Mouse (Mus musculus) kidney, adult 18-20 months (tissue): Measurements from ENCODE around the gene Gmfb.

Source experiments
- DNase-seq: peaks from one replicate; pipeline ENCODE4 v3.0.0; 2021

Gene Gmfb

GRCm38 (mm10) chr14:46800684-46801345 lies 21.2 kb downstream of the Gmfb start:
- DNase-seq, result no peak

DNA sequence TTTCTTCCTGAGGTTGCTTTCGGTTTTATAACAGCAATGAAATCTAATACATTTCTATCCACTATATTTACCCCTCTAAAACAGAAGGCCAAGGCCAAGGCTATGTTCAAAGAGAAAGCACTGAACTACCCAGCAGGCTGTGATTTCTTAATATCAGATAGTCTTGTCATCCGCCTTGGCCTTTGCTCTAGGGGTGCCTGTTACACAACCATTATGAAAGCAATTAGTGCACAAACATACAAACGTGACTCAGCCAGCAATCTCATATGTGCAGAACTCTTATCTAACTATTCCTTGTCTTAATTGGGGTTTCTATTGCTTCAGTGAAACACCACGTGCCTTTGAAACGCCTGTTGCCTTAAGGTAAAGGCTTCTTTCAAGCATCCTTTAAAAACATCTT lies 27.9 kb downstream of the Gmfb start:
- DNase-seq, result no peak

- DNase-seq, result no peak
Measured at GRCm38 (mm10) chr14:46790723-46791122, 31.3 kb downstream of the Gmfb start.

DNA sequence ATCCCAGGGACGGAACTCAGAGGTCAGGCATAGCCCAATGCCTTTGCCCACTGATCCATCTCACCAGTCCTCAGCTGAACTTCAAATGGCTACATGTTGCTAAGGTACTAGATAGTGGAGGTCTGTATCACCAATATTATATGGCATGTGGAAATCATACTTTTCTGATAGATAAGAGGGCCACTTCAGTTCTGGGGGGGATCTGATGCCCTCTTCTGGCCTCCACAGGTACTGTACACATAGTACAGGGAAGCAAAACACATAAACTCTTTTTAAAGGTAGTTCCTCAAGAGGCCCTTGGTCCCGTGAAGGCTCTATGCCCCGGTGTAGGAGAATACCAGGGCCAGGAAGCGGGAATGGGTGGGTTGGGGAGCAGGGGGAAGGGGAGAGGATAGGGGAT lies 31.7 kb downstream of the Gmfb start:
- DNase-seq, result no peak

DNA sequence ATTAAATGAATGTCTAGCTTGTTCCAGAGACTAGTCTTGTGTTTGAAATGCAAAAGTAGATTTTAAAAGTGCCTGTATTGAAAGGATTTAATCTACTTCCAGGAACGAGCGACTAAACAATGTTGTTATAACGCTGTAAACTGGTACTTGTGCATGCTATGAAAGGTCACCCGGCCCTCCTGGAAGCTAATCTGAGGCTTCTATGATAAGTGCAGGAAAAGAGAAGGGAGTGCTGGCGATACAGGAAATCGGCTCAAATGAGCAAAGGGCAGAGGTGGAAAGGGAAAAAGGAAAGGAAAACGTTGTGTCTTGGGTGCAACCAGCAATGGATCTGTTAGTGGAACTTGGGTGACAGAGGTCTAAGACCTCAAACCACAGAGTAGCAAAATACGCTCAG lies 33.5 kb downstream of the Gmfb start:
- peak; percentile 19 for DNase-seq

DNA sequence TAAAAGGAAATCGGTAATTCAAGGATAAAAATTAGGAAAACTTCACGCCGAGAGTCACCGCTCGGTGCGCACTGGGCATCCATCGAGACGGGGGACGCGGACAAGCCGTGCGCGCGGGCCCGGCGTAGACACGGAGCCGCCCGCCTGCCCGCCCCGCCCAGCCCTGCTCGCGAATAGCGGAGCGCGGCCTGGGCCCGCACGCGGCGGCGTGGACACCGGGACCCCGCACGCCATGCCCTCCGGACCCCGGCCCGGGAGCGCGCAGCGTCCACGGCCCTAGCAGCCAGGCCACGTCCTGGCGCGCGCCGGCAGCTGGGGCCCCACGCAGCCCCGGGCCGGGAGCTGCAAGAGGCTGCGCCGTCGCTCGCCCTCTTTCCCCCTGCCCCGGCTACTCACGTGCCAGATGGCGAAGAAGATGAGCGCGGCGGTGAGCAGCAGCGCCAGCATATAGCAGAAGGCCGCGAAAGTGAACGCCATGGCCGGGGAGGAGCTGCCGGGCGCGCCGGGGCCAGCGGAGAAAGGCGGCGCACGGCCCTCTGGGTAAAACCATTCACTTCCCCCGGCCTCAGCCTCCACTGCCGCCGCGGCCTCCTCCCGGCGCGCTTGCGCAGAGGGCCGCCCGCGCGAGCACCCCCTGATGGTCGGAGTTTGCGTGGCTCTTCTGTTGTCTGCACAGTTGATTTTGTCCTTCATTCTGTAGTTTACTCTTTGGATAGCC lies 34.1 kb downstream of the Gmfb start, which contains the start of gene Cnih1:
Gene Cnih1 (minus strand): TSS at position 625 of the 718 bp plus-strand sequence.
- DNase-seq, result peak; percentile 91

DNA sequence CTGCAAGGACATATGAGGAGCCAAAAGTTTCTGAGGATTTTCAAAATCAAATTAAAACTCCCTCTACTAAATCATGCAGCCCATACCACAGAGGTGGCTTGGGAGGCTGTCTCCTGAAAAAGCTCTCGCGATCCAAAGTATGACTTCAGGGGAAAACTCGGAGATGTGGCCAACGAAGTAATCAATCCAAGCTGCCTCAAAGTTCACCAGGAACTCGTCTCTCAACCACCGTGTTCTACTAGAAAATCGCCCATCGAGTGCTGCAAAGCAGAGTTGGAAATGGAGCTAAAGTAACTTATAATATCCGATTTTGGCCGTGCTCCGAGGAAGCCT lies 34.6 kb downstream of the Gmfb start:
- DNase-seq, result no peak

DNA sequence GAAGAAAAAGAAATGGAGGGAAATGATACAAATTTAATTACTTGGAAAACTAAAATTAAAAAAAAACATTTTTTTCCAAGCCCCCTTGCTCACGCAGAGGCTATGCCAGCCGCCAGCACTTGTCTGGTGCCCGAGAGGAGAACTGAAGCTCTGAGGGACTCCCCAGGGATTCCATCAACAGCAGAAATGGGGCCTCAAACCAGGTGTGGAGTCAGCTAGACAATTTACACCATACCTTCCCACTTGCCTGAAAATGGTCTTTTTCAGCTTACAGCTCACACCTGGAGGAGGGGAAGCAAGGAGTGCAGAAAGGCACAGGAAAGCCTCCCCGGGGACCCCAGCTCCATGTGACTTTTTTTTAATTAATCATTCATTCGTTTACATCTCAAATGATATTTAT lies 36.8 kb downstream of the Gmfb start:
- DNase-seq, result no peak

DNA sequence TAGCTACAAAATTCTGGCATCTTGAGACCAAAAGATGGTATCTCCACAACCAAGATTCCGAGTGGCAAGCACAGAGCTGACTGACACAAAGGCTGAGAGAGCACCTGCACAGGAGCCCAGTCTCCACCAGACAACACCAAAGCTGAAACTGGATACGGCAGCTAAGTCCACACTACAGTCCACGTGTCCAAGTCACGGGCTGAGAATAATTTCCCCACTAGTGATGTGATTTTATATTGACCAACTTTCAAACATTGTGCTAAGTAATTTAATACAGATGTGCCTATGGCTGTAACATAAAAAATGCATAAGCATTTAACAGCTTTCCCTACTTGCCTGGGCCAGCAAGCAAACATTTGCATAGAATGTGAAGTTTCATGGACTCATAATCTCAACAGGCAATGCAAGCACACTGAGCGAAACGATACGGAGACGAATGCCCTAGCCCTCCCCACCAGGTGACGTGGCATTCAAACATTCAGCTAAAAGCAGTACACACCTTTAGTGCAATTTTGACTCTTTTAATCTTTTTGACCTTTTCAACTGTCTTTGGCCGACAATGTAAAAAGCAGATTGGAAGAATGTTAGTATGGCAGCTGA lies 38.6 kb downstream of the Gmfb start:
- no peak for DNase-seq

GRCm38 (mm10) chr14:46782187-46782828 lies 39.7 kb downstream of the Gmfb start:
- DNase-seq, result no peak

- no peak for DNase-seq
Measured at GRCm38 (mm10) chr14:46781086-46781485, 41.0 kb downstream of the Gmfb start.

GRCm38 (mm10) chr14:46779217-46779616 lies 42.8 kb downstream of the Gmfb start:
- no peak for DNase-seq

DNA sequence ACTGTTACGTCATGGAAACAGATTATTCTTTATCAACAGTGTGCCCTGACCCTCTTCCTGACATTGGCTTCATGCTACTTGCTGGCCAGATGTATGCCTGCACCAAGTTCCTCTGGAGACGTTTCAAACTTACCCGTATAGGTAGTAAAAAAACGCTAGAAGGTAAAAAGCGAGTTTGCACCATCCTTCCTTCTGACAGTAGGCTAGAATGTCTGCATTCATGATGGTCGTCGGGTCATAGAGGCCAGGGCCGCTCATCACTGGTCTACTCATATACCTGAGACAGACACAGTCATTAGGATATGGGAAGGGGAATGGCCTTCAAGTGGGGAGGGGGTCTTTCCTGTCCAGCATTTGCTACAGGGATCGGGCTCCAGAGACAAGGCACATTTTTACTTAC lies 43.3 kb downstream of the Gmfb start:
- DNase-seq, result no peak

DNA sequence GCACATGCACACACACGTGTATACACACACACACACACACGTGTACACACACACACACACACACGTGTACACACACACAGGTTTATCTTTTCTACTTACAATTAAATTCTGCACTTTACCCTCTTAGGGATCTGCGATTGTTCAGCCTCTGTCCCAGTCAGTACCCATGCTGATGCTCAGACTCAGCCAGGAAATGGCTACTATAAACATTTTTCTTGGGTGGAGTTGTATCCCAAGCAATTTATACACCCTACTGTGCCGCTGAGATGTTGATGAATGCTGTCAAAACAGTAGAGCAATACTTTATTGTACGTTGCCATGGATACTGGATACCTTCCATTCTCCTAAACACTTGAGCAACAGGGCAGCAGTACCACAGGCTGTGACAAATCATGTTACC lies 52.0 kb downstream of the Gmfb start:
- no peak for DNase-seq

DNA sequence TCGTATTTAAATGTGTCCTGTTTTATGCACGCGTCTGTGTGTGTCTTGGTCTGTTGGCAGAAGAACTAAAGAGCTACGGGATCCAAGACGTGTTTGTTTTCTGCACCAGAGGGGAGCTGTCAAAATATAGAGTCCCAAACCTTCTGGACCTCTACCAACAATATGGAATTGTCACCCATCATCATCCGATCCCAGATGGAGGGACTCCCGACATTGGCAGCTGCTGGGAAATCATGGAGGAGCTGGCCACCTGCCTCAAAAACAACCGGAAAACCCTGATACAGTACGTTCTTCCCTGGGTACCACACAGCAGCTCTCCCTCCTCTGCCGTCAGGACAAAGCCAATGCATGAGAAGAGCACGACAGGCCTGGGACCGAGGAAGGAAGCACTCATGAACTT lies 54.9 kb downstream of the Gmfb start:
- DNase-seq, result no peak

GRCm38 (mm10) chr14:46761186-46761585 lies 60.9 kb downstream of the Gmfb start:
- no peak for DNase-seq

- DNase-seq, result peak; percentile 93
Measured at GRCm38 (mm10) chr14:46760355-46761029, 61.5 kb downstream of the Gmfb start, which contains the start of gene Cdkn3. Gene Cdkn3, plus strand, starts transcription at chr14:46760541.

DNA sequence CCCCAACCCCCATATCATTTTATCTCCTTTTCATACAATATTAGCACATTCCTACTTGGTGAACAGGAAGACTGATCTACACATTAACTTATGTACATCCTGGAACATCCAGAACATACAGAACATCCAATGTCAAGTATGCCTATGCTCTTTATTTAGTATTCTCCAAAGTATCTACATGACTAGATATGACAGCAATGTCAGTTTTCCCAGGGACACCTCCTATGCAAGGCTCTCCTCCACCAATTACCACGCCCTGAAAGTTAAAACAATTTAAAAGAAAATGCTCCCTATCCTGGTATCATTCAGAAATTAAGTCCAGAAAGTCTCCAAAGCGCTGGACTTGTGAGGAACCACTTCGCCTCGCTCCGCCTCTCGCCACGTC lies 62.1 kb downstream of the Gmfb start:
- no peak for DNase-seq
